Mouse (Mus musculus) kidney, adult 2 months (tissue): Measurements from ENCODE around the gene Lap3.

ENCODE experiments used
- CTCF ChIP-seq: fragments of 200-500 bp; conservative IDR thresholded peaks from 2 replicates; pipeline ENCODE4 v1.5.1; 2011; ENCODE audit warnings: low read depth, mild to moderate bottlenecking, control low read depth, low read length, moderate library complexity, mixed read lengths; ENCODE audit not compliant: insufficient read depth, insufficient read length
- POLR2A ChIP-seq: fragments of 200-500 bp; IDR thresholded peaks from one replicate; pipeline ENCODE4 v1.6.1; 2011; ENCODE audit warnings: low read depth, low read length, control low read depth

- TF ChIP-seq CTCF: no peak
- TF ChIP-seq POLR2A: no peak
These were observed 27.6 kb downstream of the Lap3 start for GRCm38 (mm10) chr5:45520809-45521110.
